Mouse (Mus musculus) cerebellum, adult (tissue): ENCODE data around the gene Rock2.

Source experiments
- ATAC-seq: cut with Nextera tagmentation; 2 replicates; pipeline ENCODE4 v1.9.2; 2017; ENCODE audit warnings: mild to moderate bottlenecking, moderate library complexity, mixed read lengths; ENCODE audit not compliant: insufficient number of reproducible peaks, low FRiP score, low TSS enrichment

Gene Rock2

DNA sequence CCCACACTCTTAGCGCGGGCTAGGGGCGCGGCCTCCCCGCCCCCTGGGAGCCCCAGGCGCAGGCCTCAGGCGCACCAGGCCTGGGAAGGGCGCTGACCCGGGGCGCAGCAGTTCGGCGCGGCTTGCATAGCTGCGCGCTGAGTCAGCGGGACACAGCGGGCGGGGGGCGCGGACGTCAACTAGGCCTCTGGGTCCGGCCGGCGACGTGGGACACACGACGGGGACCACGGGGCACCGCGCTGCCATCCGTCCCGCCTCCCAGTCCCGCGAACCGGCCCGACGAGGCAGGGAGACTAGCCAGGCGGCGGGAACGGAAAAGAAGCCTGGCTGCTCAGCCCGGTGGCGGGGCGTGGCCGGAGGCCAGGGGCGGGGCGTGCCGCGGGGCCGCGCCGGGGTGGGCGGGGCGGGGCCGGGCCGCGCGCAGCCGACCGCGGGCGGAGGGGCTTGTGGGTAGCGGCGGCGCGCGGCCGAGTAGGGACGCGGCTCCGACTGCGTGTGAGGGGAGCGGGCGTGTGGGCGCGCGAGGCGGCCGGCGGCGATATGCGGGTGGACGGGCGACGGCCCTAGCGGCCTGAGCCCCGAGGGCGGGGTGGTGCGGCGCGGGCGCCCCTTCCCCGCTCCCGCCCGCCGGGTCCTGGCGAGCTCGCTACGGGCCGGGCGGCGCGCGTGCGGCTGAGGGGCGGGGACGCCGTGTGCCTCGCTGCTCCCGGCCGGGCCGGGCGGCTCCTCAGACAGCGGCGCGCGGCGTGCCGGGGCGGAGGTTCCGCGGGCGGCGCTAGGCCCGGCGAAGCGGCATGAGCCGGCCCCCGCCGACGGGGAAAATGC lies at the start of gene Rock2:
Gene Rock2, plus strand, starts transcription at position 500 of the 825 bp plus-strand sequence.
- ATAC-seq, result peak; percentile 77

DNA sequence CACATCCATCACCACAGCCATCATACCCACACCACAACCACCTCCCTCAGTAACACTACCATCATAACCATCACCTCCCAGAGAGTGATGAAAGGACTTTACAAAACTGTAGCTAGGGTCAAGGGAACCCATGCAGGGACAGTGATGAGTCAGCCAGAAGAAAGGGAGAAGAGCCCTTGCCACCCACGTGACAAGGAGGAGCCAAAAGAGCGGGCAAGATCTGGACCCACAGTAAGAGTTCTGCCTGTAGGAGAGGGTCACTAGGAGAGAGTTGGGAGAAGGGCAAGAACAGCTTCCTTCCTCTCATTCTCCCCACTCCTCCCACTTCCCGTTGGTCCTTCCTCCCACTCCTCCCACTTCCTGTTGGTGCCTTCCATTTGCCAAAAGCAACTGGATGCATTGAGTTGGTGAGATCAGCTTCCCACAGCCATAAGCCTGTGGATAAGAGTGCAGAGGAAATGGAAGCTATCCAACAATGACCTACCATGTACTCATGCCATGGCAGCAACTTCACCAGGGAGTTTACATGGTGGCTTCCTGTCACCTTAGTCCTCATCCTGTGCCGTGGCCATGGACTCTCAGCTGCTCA lies 47.4 kb upstream of the Rock2 start:
- ATAC-seq, result no peak

DNA sequence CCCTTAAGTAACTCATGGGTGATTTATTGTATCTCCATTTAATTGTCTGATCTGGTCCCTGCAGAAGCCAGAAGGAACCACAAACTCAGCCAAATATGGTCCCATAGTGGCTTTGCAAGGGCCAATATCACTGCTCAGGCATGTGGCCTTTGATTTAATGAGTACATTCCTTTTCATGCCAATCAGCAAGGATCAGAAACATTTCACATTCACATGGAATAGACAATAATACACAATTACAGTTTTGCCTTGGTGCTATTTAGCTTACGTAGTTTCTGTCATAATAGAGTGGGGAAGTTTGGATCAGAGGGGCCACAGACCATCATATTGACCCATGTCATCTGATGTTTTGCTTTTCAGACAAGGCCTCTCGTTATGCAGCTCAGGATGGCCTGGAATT lies 46.2 kb upstream of the Rock2 start:
- ATAC-seq, result no peak

DNA sequence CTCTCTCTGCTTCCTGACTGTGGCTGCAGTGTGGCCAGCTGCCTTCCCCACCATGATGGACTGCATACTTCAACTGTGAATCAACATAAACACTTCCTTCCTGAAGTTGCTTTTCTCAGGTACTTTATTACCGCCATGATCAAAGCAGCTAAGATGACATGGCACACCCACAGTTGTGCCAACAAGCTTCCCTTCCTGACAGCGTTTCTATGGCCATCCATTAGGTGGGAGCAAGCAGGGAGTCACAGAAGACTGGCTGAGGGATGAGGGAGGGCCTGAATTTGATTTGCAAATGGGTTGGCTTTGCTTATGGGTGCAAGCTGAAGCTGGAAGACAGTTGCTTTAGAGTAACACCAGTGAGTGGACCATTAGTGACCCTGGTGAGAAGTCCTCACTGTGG lies 44.9 kb upstream of the Rock2 start:
- ATAC-seq, result no peak

DNA sequence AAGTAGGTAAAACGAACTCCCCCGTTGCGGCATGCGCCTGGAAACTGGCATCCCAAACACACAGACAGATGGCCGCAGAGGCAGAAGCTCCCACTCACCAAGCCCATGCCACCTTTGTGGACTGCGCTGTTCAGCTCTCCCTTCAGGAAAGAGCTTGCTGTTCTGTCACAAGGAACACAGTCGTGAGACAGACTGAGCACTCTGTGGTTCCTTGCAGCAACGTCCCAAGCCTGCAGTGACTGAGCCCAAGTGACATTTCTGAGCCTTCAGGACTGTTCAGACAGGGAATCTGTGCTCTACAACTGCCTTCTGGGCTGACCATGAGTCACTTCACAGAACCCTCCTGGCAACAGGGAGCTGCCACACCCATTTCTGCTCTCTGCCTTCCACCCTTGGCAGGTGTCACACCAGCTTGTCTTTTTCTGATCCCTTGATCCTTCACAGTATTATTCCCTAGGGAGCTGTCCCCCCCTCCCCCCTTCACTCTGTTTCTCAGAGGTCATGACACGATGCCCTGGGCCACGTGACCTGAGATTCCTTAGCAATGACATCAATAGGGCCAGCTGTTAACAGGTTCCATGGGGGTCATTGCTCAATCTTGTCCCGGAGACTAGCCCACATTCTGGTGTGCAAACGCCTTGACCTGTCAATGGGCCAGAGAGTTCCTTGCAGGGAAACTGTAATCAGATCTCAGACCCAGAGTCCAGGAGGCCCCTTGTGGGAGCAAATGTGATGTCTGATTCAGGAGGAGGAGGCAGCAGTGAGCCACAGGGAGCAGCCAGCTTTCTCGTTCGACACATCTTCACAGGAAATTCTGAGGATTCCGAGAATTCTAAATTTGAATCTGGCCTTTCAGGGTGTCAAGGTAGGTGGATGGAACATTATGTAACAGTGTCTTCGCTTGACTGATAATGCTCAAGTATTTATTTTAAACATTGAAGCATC lies 44.0 kb upstream of the Rock2 start:
- peak; percentile 87 for ATAC-seq

DNA sequence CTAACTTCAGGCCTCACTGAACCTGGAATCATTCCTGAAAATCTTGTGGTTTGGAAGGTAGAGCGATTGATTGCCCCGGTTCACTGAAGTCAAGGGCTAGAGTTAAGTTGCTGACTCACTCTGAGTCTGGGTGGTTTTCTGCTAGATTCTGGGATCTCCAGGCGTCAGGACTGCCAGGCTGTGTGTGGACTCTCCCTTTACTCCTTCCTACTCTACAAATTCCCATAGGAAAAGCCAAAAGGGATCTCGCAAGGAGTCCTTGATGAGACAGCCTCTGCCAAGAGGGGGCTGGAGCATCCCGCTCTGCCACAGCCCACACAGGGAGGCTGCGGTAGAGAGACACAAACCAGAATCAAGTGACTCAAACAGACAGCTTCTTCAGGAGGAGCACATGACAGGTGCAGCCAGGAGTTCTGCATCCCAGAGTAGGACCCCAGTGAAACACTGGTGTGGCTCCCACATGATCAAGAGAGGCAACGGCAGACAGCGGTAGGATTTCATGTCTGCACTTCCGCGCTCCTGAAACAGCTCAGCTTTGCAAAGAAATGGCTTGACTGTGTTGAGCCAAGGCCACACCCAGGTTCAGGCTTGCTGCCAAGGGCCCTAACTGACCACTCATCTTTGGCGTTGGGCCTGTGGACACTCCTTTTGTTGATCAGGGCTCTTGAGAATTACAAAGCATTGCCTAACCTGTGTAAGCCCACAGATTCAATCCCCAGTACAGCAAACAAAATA lies 41.1 kb upstream of the Rock2 start:
- no peak for ATAC-seq

DNA sequence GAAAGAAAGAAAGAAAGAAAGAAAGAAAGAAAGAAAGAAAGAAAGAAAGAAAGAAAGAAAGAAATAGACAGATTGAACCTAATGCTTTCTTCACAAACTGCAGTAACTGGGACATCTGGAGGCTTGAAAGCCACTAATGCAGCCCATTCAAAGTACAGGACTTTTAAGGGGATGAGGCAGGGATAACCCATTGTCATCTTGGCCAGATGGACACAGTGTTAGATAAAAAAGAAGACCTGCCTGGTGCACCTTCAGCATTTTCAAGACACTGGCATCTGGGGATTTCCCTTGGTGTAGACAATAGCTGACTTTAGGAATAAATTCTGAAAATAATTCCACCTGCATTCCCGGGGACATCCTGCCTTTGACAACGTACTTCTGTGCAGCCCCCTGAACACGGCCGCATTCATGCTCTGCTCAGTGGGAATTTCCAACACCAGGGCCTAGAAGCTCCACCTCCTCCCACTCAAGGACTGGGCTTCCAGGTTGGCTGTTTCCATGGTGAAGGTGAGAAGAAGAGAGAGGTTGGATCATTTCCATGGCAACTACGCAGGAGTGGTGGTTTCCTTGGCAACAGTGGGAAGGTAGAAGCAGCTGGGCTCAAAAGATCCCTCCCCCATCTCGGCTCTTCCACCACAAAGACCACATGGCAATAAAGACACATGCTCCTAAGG lies 38.9 kb upstream of the Rock2 start:
- ATAC-seq, result peak; percentile 85

DNA sequence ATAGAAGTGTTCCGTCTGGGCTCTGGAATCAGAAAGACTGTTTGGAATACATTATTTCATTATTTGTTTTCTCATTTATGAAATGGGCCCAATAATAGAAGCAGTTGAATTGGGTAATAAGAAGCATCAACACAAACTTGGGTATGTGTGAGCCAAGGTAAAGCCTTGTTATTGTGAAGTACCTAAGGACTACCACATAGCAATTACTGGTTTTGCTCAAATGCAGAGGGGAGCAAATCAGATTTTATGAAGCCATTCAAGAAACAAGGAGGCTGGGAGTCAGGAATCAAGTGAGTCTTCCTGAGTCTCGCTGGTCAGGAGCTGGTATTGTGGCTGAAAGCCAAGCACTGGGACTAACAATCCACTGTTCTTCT lies 38.4 kb upstream of the Rock2 start:
- no peak for ATAC-seq

DNA sequence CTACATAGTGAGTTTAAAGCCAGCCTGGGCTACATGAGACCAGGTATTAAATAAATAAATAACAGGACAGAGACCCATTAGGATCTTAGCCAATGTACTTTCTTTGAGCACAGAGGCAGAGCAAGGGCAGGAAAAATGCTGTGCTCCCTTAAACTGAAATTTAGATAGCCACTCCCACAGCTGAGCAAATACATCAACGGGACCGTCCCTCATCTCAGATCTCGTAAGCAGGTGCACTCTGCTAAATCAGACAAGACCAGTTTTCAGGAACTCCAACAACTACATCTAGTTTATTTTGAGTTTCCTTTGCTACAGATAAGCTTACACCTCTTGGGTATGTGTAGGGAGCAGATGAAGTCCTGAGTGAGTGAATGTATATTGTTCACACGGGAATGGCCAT lies 36.6 kb upstream of the Rock2 start:
- ATAC-seq, result no peak

DNA sequence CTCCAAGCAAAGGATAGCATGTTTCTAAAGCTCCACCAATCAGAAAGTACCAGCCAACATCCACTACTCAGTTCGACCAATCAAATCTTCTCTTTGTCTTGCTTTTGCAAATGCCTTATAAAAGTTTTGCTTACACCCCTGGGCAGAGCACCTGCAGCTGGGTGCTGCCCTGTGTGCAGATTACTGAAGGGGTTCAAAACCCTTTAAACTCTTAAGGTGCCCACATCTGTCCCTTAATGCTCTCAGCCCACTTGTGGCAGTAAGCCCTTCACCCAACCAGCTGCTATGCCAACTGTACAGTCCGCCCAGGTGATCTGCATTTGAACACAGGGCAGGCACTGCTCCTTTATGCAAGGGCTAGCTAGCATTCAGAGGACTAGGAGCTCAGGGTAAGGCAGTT lies 34.9 kb upstream of the Rock2 start:
- ATAC-seq, result no peak

DNA sequence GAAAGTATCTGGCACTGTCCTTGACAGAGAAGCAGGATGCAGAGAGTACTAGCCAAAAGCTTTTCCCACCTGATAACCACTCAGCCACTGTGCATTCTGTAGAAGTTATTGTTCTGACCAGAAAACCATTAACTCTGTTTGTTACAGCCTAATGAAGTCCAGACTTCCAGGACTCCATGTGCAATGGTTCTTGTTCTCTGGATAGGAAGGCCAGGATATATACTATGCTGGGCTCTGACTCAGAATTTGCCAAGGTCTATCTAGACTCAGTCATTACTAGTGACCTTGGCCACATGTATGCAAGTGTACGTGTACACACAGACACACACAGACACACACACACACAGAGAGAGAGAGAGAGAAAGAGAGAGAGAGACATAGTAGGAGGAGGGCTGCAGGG lies 34.2 kb upstream of the Rock2 start:
- ATAC-seq, result no peak

DNA sequence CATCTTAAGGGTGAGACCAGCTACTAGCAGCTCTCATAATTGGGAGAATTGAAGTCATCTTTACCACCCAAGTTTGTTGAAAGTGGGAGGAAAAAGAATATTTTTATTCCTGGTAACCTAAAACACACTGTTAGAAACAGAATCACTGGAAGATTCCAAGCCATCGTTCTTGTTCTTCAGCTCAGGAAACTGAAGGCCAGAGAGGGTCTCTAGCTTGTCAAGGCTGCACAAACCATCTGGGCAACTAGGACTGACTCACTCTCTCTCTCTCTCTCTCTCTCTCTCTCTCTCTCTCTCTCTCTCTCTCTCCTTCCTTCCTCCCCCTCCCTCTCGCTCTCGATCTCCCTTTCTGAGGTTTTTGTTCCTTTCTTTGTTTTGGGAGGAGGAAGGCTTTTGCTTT lies 33.7 kb upstream of the Rock2 start:
- ATAC-seq, result no peak

DNA sequence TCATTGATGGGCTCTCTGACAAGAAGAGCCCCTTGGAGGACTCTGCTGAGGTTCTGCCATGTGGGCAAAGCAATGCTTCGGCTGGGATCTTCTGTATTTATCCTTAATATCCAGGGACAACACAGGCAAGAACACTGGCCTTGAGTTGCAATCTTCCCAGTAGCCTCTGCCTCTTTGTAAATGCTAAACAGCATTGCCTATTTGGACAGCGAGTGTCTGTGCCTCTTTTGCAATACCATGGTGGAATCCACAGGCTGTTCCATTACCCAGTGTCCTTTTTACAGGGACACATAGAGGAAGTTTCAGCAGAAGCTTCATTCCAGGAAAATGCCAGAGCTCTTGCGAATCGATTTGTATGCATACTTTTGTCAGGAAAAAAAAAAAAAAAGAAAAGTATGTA lies 30.2 kb upstream of the Rock2 start:
- ATAC-seq, result no peak

DNA sequence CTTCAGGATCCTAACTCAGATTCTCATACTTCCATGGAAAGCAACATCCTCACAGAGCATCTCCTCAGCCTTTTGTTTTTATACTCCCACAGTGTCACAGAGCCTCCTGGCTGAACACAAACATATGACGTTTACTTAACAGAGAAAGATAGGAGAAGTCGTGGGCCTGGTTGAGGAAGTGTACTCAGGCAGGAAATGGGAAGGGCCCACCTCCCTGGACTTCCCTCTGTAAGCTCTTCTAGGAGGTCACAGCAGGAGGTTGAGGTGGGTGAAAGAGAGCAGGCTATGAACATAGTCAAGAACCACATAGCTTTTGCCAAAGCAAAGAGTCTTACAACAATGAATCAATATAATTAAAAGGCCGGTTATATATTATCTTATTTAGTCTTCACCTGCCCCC lies 28.8 kb upstream of the Rock2 start:
- no peak for ATAC-seq

DNA sequence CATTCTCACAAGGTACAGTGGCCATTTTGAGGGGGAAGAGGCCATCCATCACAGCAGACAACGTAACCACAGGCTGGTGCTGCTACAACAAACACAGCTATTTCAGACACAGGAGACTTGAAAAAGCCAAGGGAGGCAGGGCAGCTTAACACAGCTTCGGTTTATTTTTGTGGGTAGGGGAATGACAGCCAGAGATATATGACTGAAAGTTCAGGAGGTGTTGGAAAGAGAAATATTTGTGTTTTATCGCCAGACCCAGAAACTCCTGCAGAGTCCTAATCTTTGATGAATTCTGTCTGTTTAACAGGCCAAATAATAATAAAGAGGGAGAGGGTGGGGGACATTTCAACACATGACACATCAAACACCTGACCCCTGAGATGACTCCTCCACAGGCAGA lies 28.2 kb upstream of the Rock2 start:
- ATAC-seq, result no peak

DNA sequence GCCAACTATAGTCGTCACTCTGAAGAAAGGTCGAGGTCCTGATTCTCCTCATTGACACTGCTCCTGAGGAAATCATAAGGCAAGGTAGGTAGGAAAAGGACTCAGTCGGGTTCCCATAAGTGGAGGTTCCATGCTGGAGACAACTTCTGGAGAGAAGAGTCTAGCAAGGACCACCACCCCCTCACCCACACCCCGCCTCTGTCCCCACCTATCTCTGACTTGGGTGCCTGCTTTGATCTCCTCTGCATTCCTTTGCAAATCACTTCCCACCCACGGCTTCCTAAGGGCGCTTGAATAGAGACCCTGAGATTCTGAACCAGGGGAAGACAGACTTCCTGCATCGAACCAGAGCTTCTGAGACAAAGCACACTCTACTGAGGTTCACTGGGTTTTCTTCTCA lies 27.4 kb upstream of the Rock2 start:
- no peak for ATAC-seq

DNA sequence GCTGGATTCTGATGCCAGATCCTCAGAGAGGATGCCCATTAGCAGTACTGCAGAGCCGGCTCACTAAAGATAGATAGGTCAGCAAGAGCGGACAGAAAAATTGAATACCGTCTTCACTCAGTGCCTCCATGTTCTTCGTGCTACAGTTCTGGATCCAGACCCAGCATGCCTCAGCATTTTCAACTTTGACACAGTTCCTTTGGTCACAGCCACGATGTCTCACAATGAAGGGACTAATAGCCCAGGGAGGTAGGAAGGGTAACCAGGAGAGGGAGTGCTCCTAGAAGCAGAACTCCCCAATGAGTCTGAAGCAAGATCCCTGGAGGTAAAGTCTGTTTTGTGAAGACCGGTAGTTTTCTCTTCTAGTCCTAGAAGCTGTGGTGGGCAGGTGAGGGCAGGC lies 26.1 kb upstream of the Rock2 start:
- no peak for ATAC-seq

DNA sequence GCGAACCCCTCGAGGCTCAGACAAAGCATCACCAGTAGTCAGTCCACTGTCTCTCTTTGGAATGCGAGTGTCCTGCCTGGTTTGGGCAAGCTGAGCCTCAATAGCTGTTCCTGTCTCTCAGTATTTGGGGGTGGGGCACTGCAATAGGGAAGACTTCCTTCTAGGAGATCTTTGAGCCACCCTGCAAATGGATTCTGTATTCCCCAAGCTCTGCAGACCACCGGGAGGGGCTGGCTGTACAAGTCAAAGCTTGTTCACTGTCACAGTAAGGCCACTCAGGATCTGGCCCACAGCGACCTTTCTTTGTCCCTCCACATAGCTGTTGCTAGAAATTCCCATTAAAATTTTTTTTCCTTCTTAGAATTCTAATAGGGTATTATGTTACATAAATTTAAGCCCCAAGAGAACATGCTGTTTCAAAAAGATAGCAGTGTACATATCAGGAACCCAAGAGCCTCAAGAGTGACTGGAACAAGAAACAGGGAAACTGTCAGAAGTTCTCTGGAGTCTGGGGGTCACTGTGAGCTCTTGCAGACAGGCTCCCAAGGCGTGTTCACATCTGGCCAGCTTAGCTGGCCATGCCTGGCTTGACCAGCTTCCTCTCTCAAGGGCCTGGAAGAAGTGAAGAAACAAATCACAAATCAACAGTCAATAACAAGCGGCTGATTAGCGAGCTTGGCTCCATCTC lies 25.5 kb upstream of the Rock2 start:
- ATAC-seq, result no peak

DNA sequence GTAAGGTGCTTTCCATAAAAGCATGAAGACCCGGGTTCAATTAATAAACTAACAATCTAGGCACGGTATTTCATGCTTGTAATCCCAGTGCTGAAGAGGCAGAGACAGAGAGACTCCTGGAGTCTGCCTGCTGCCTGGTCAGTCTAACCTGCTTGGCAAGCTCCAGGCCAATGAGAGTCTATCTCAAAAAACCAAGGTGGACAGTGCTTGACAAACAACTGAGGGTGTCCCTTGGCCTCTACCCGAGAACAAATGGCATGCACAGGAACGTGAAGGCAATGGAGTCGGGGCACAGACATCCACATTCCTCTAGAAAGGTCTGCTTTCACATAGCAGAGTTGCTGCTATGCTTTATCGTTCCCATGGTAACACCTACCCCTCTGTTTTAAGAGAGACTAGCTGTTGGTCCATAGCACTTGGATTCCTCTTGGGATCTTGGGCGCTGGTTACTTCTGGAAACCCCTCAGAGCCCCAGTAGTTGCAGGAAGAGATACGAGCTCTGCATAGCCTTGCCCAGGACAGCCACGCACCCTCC lies 24.8 kb upstream of the Rock2 start:
- no peak for ATAC-seq
